Mouse (Mus musculus) heart, embryonic 10.5 days (tissue): ENCODE data around the gene Fetub. TPM values are rescaled to one million over a fixed set of nuclear protein-coding genes. Genes with fewer than 3 reads are reported as not detected.

Experiments
- DNase-seq: peaks from one replicate; pipeline ENCODE4 v3.0.0-alpha.2; 2017; ENCODE audit warnings: low spot score
- H3K27ac ChIP-seq: fragments of 300-500 bp; sonication (generic); 2 replicates; pipeline ENCODE4 v1.5.1; 2016; ENCODE audit warnings: mild to moderate bottlenecking
- H3K27me3 ChIP-seq: fragments of 300-500 bp; sonication (generic); 2 replicates; pipeline ENCODE4 v1.6.1; 2016; ENCODE audit warnings: mild to moderate bottlenecking; ENCODE audit not compliant: poor library complexity, insufficient read depth, severe bottlenecking
- H3K36me3 ChIP-seq: fragments of 300-500 bp; sonication (generic); 2 replicates; pipeline ENCODE4 v1.6.1; 2016; ENCODE audit warnings: mild to moderate bottlenecking, moderate library complexity
- H3K4me1 ChIP-seq: fragments of 300-500 bp; sonication (generic); 2 replicates; pipeline ENCODE4 v1.6.1; 2016; ENCODE audit warnings: mild to moderate bottlenecking
- H3K4me3 ChIP-seq: fragments of 300-500 bp; sonication (generic); 2 replicates; pipeline ENCODE4 v1.5.1; 2016; ENCODE audit warnings: mild to moderate bottlenecking, moderate library complexity
- H3K9me3 ChIP-seq: fragments of 300-500 bp; sonication (generic); 2 replicates; pipeline ENCODE4 v1.6.1; 2016; ENCODE audit warnings: mild to moderate bottlenecking, moderate library complexity
- WGBS: fragments of 180-500 bp; shearing (Covaris S2); methylation state at CpG from one replicate; pipeline ENCODE4 v1.1.7; 2016; 5-methylcytosine and 5-hydroxymethylcytosine counted together
- polyA plus RNA-seq: library from polyadenylated mRNA; unstranded; fragments of >200 nt; fragmentation: Nextera tagmentation; extraction: Ambion mirVana; gene quantifications from 2 replicates; pipeline ENCODE4 v1.2.1, GENCODE M21; 2016

The Fetub gene
- 0.12 TPM in 1 of 2 replicates, not detected in the other for polyA plus RNA-seq

- no peak within 1 kb of the TSS for H3K27ac ChIP-seq
- peaks cover 3% of the 10 kb centered on the region; the same call in 1 of the 2 replicates for H3K4me1 ChIP-seq
- H3K36me3 ChIP-seq, result no peaks in the 10 kb centered on the region
- 82% methylated on average over 5 of the region's 5 CpGs for WGBS
- DNase-seq, result no peak
- no peak within 1 kb of the TSS for H3K4me3 ChIP-seq
- 0 out of 2 replicates have a peak, but pooled peaks cover 2% of the 10 kb centered on the region for H3K9me3 ChIP-seq
- H3K27me3 ChIP-seq, result no peaks in the 10 kb centered on the region
Measured at GRCm38 (mm10) chr16:22918034-22918433, at the start of gene Fetub. Gene Fetub (plus strand): TSS chr16:22918334.

GRCm38 (mm10) chr16:22872397-22872796, 45.7 kb upstream of the Fetub start:
- Histone ChIP-seq H3K4me1 (no peaks in the 10 kb centered on the region), H3K4me3 (no peak overlapping the region), H3K27me3 (no peaks in the 10 kb centered on the region), H3K9me3 (no peaks in the 10 kb centered on the region), H3K27ac (no peak overlapping the region), H3K36me3 (peaks cover 65% of the 10 kb centered on the region)
- WGBS, result 94% methylated on average over 8 of the region's 8 CpGs
- no peak for DNase-seq

GRCm38 (mm10) chr16:22873369-22873768, 44.8 kb upstream of the Fetub start:
- WGBS, result 62% methylated on average over 4 of the region's 4 CpGs
- no peaks in the 10 kb centered on the region for H3K27me3 ChIP-seq

GRCm38 (mm10) chr16:22876218-22877043, 41.7 kb upstream of the Fetub start:
- Histone ChIP-seq H3K4me3 (no peak overlapping the region), H3K36me3 (peaks cover 25% of the 10 kb centered on the region), H3K9me3 (no peaks in the 10 kb centered on the region), H3K27ac (no peak overlapping the region), H3K4me1 (peaks cover 9% of the 10 kb centered on the region; the same call in 1 of the 2 replicates), H3K27me3 (no peaks in the 10 kb centered on the region)
- 45% methylated on average over 9 of the region's 9 CpGs for WGBS
- no peak for DNase-seq

More at GRCm38 (mm10) chr16:22873369-22873768, 44.8 kb upstream of the Fetub start:
- no peak overlapping the region for H3K4me3 ChIP-seq
- H3K36me3 ChIP-seq, result peaks cover 56% of the 10 kb centered on the region
- H3K4me1 ChIP-seq, result no peaks in the 10 kb centered on the region
- no peaks in the 10 kb centered on the region for H3K9me3 ChIP-seq
- DNase-seq, result no peak
- no peak overlapping the region for H3K27ac ChIP-seq

- no peak for DNase-seq
- Histone ChIP-seq H3K27me3 (no peaks in the 10 kb centered on the region), H3K36me3 (peaks cover 11% of the 10 kb centered on the region; the same call in 1 of the 2 replicates), H3K4me3 (no peak overlapping the region), H3K4me1 (peaks cover 11% of the 10 kb centered on the region; the same call in 1 of the 2 replicates), H3K9me3 (no peaks in the 10 kb centered on the region), H3K27ac (no peak overlapping the region)
- 77% methylated on average over 11 of the region's 11 CpGs for WGBS
Measured at GRCm38 (mm10) chr16:22877660-22878390, 40.3 kb upstream of the Fetub start.

- WGBS, result 71% methylated on average over 7 of the region's 7 CpGs
- Histone ChIP-seq H3K4me1 (peaks cover 11% of the 10 kb centered on the region; the same call in 1 of the 2 replicates), H3K4me3 (no peak overlapping the region)
Measured at GRCm38 (mm10) chr16:22878716-22879115, 39.4 kb upstream of the Fetub start.

GRCm38 (mm10) chr16:22879945-22880595, 38.1 kb upstream of the Fetub start:
- Histone ChIP-seq H3K27ac (no peak overlapping the region), H3K4me1 (peaks cover 11% of the 10 kb centered on the region; the same call in 1 of the 2 replicates), H3K9me3 (no peaks in the 10 kb centered on the region), H3K4me3 (no peak overlapping the region), H3K27me3 (no peaks in the 10 kb centered on the region), H3K36me3 (no peaks in the 10 kb centered on the region)
- WGBS, result 65% methylated on average over 7 of the region's 7 CpGs
- DNase-seq, result no peak

More at GRCm38 (mm10) chr16:22878716-22879115, 39.4 kb upstream of the Fetub start:
- no peak for DNase-seq
- Histone ChIP-seq H3K36me3 (0 out of 2 replicates have a peak, but pooled peaks cover 2% of the 10 kb centered on the region), H3K27ac (no peak overlapping the region), H3K27me3 (no peaks in the 10 kb centered on the region), H3K9me3 (no peaks in the 10 kb centered on the region)

- no peaks in the 10 kb centered on the region for H3K27me3 ChIP-seq
- H3K4me1 ChIP-seq, result peaks cover 11% of the 10 kb centered on the region; the same call in 1 of the 2 replicates
- H3K27ac ChIP-seq, result no peak overlapping the region
- H3K4me3 ChIP-seq, result no peak overlapping the region
- 29% methylated on average over 6 of the region's 6 CpGs for WGBS
- no peak for DNase-seq
- no peaks in the 10 kb centered on the region for H3K9me3 ChIP-seq
- H3K36me3 ChIP-seq, result no peaks in the 10 kb centered on the region
Measured at GRCm38 (mm10) chr16:22880900-22881299, 37.2 kb upstream of the Fetub start.

- Histone ChIP-seq H3K36me3 (no peaks in the 10 kb centered on the region), H3K4me1 (peaks cover 12% of the 10 kb centered on the region; the same call in 1 of the 2 replicates), H3K27ac (no peak overlapping the region), H3K27me3 (no peaks in the 10 kb centered on the region), H3K4me3 (no peak overlapping the region), H3K9me3 (no peaks in the 10 kb centered on the region)
- WGBS, result 54% methylated on average over 4 of the region's 4 CpGs
- no peak for DNase-seq
Measured at GRCm38 (mm10) chr16:22881487-22881886, 36.6 kb upstream of the Fetub start.

- Histone ChIP-seq H3K4me3 (no peak overlapping the region), H3K9me3 (no peaks in the 10 kb centered on the region), H3K27me3 (no peaks in the 10 kb centered on the region), H3K36me3 (no peaks in the 10 kb centered on the region), H3K4me1 (peaks cover 16% of the 10 kb centered on the region; the same call in 1 of the 2 replicates), H3K27ac (no peak overlapping the region)
- no peak for DNase-seq
- 79% methylated on average over 5 of the region's 5 CpGs for WGBS
Measured at GRCm38 (mm10) chr16:22883441-22883840, 34.7 kb upstream of the Fetub start.

- H3K36me3 ChIP-seq, result no peaks in the 10 kb centered on the region
- DNase-seq, result no peak
- H3K4me1 ChIP-seq, result peaks cover 16% of the 10 kb centered on the region; the same call in 1 of the 2 replicates
- peaks cover 6% of the 10 kb centered on the region; the same call in 1 of the 2 replicates for H3K27me3 ChIP-seq
- no peaks in the 10 kb centered on the region for H3K9me3 ChIP-seq
- 30% methylated on average over 4 of the region's 4 CpGs for WGBS
- H3K4me3 ChIP-seq, result no peak overlapping the region
- no peak overlapping the region for H3K27ac ChIP-seq
Measured at GRCm38 (mm10) chr16:22885356-22885755, 32.8 kb upstream of the Fetub start.

- no peak overlapping the region for H3K27ac ChIP-seq
- no peaks in the 10 kb centered on the region for H3K36me3 ChIP-seq
- WGBS, result 70% methylated on average over 3 of the region's 3 CpGs
- no peaks in the 10 kb centered on the region for H3K9me3 ChIP-seq
- no peak for DNase-seq
- H3K4me3 ChIP-seq, result no peak overlapping the region
- 0 out of 2 replicates have a peak, but pooled peaks cover 5% of the 10 kb centered on the region for H3K4me1 ChIP-seq
- H3K27me3 ChIP-seq, result peaks cover 14% of the 10 kb centered on the region; the same call in 1 of the 2 replicates
Measured at GRCm38 (mm10) chr16:22886726-22887125, 31.4 kb upstream of the Fetub start.
